Mouse (Mus musculus) spleen, adult 2 months (tissue): ENCODE data around the gene Nuak1. TPM values are rescaled to one million over a fixed set of nuclear protein-coding genes. Genes with fewer than 3 reads are reported as not detected.

Experiments
- DNase-seq, 2 experiments: peaks; one replicate each; pipeline versions ENCODE4 v3.0.0 to v3.0.0-alpha.2; 2012 to 2021; ENCODE audit warnings: low spot score in 2 of 2, low read depth in 1 of 2
- H3K27ac ChIP-seq: fragments of 200-500 bp; 2 replicates; pipeline ENCODE4 v1.5.1; 2012; ENCODE audit warnings: low read length, inconsistent platforms; ENCODE audit not compliant: insufficient read depth
- H3K27me3 ChIP-seq: fragments of 200-500 bp; 2 replicates; pipeline ENCODE4 v1.6.1; 2012; ENCODE audit warnings: mild to moderate bottlenecking, moderate library complexity, low read length, inconsistent platforms; ENCODE audit not compliant: control insufficient read depth, insufficient read depth
- H3K36me3 ChIP-seq: fragments of 200-500 bp; 2 replicates; pipeline ENCODE4 v1.6.1; 2012; ENCODE audit warnings: mild to moderate bottlenecking, low read length, inconsistent platforms; ENCODE audit not compliant: control insufficient read depth, insufficient read depth
- H3K4me1 ChIP-seq: fragments of 200-500 bp; 2 replicates; pipeline ENCODE4 v1.6.1; 2011; ENCODE audit warnings: inconsistent platforms; ENCODE audit not compliant: control insufficient read depth, insufficient read depth, insufficient read length
- H3K4me3 ChIP-seq: fragments of 200-500 bp; 2 replicates; pipeline ENCODE4 v1.5.1; 2011; ENCODE audit warnings: mild to moderate bottlenecking, inconsistent platforms; ENCODE audit not compliant: insufficient read depth, insufficient read length; ENCODE audit errors: extremely low read depth
- CTCF ChIP-seq: fragments of 200-500 bp; IDR thresholded peaks from 2 replicates; pipeline ENCODE4 v1.5.1; 2011; ENCODE audit warnings: mild to moderate bottlenecking, inconsistent platforms; ENCODE audit not compliant: insufficient read depth, insufficient read length, insufficient replicate concordance; ENCODE audit errors: extremely low read depth
- POLR2A ChIP-seq: fragments of 200-500 bp; IDR thresholded peaks from 2 replicates; pipeline ENCODE4 v1.6.1; 2011; ENCODE audit warnings: low read depth, low read length, inconsistent platforms
- WGBS: fragments of 180-500 bp; shearing (Covaris S2); methylation state at CpG from one replicate; pipeline ENCODE4 v1.1.7; 2018; 5-methylcytosine and 5-hydroxymethylcytosine counted together
- polyA plus RNA-seq: library from polyadenylated mRNA; depleted of rRNA; stranded (reverse); fragments of >200 nt; gene quantifications from 2 replicates; pipeline ENCODE4 v1.2.3, GENCODE M21; 2012

Gene Nuak1
- polyA plus RNA-seq, 1 experiment: 7.0 TPM

DNA sequence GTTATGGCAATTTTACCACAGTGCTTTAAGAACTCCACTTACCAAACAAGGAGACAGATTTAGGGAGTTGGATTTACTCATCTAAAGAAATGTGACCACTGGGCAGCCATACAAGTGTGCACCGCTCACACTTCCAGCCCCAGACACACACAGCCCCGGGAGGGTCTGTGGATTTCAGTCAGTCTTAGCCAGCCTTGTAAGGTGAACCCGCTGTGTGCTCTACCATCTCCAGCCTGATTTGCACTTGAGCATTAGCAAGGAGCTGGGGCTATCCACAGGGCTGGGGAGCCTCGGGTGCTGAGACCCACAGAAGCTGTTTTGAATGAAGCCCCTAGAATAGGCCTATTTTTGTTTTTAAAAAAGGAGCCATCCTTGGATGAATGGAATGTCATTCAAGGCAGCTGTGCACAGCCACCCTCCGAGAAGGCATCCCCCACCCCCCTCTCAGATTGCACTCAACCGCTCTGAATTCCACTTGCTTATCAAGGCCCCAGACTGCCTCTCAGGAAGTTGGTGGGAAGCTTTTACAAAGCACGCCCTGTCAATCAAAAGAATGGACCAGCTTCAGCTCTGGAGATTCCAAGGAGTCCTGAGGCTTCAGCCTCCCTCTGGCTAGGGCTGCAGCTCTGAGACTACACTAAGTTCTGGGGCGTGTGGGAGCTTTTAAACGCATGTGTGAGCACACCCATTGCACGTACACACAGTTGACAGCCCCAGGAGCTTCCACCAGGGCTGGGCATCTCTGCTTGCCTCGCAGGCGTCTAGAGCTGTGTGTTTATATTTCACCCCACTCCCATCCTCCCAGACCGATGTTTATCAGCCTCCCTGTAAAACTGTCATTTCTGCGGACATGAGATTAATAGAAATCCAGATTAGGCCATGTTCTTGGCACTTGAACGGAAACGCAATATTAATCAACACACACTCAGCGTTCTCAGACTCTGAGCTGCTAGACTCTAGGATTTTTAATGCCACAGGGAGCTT lies 57.2 kb downstream of the Nuak1 start:
- Histone ChIP-seq H3K4me3 (no peak overlapping the region), H3K27ac (no peak overlapping the region), H3K4me1 (peaks cover 34% of the 10 kb centered on the region; the same call in 1 of the 2 replicates), H3K36me3 (no peaks in the 10 kb centered on the region), H3K27me3 (no peaks in the 10 kb centered on the region)
- no peak for DNase-seq
- 36% methylated on average over 17 of the region's 17 CpGs for WGBS
- no peak for TF ChIP-seq CTCF
- TF ChIP-seq POLR2A: no peak

- TF ChIP-seq CTCF: no peak
- TF ChIP-seq POLR2A: no peak
- H3K27me3 ChIP-seq: no peaks in the 10 kb centered on the region
- 93% methylated on average over 2 of the region's 2 CpGs for WGBS
- no peaks in the 10 kb centered on the region for H3K36me3 ChIP-seq
- no peak overlapping the region for H3K27ac ChIP-seq
- H3K4me3 ChIP-seq: no peak overlapping the region
- DNase-seq: no peak
- H3K4me1 ChIP-seq: peaks cover 19% of the 10 kb centered on the region; the same call in 1 of the 2 replicates
Observed at GRCm38 (mm10) chr10:84381276-84381798, 59.1 kb downstream of the Nuak1 start.

- Histone ChIP-seq H3K4me1 (0 out of 2 replicates have a peak, but pooled peaks cover under 1% of the 10 kb centered on the region), H3K36me3 (no peaks in the 10 kb centered on the region), H3K4me3 (no peak overlapping the region), H3K27ac (no peak overlapping the region), H3K27me3 (no peaks in the 10 kb centered on the region)
- 93% methylated on average over 1 of the region's 1 CpGs for WGBS
- DNase-seq: no peak
- TF ChIP-seq CTCF: no peak
Observed at GRCm38 (mm10) chr10:84379366-84379765, 61.0 kb downstream of the Nuak1 start.

- H3K36me3 ChIP-seq: no peaks in the 10 kb centered on the region
- DNase-seq: no peak
- no peaks in the 10 kb centered on the region for H3K4me1 ChIP-seq
- TF ChIP-seq CTCF (no peak), POLR2A (no peak)
- no peaks in the 10 kb centered on the region for H3K27me3 ChIP-seq
- no peak overlapping the region for H3K4me3 ChIP-seq
- WGBS: 83% methylated on average over 11 of the region's 11 CpGs
- no peak overlapping the region for H3K27ac ChIP-seq
Observed at GRCm38 (mm10) chr10:84377956-84378355, 62.4 kb downstream of the Nuak1 start.

- 85% methylated on average over 5 of the region's 5 CpGs for WGBS
- H3K36me3 ChIP-seq: no peaks in the 10 kb centered on the region
- TF ChIP-seq CTCF (no peak), POLR2A (no peak)
- H3K4me3 ChIP-seq: no peak overlapping the region
- H3K27ac ChIP-seq: no peak overlapping the region
- DNase-seq: no peak
- H3K27me3 ChIP-seq: no peaks in the 10 kb centered on the region
- H3K4me1 ChIP-seq: no peaks in the 10 kb centered on the region
Observed at GRCm38 (mm10) chr10:84376346-84376745, 64.1 kb downstream of the Nuak1 start.

DNA sequence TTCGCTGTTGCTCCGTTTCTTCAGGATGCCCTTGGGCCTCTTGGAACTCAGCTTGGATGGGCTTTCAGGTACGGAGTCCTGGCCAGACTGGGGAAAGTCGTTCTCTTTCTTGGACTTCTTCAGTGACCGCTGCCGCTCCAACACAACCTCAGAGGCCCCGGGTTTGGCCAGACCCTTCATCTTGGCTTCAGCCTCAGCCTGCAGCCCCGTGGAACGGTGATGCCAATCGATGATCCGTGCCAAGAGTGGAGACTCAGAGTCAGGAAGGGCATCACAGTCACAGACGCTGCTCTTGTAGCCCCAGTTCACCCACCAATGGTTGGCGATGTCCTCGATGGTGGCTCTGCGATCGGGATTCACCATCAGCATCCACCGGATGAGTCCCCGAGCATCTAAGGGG lies 65.4 kb downstream of the Nuak1 start:
- no peak for TF ChIP-seq POLR2A
- TF ChIP-seq CTCF: no peak
- no peak for DNase-seq
- no peaks in the 10 kb centered on the region for H3K27me3 ChIP-seq
- no peaks in the 10 kb centered on the region for H3K36me3 ChIP-seq
- H3K4me1 ChIP-seq: no peaks in the 10 kb centered on the region
- no peak overlapping the region for H3K4me3 ChIP-seq
- WGBS: 92% methylated on average over 18 of the region's 18 CpGs
- no peak overlapping the region for H3K27ac ChIP-seq

DNA sequence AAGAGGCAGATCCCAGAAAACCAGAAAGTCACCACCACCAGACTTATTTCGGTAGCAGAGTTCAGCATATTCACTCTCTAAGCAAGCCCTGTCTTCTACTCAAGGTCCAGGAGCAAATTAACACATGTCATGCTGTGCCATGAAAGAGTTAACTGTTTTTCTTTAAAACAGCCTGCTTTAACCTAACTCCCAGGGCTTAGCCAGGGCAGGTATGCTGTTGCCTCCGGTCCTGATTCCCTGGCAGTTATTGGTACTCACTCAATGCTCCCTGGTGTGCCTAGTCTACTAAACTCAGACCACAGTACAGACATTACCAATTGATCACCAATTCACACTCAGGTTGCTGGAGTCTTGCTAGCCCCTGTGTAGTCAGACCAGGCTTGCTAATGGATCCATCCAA lies 66.9 kb downstream of the Nuak1 start:
- H3K27ac ChIP-seq: no peak overlapping the region
- H3K4me1 ChIP-seq: no peaks in the 10 kb centered on the region
- WGBS: 93% methylated on average over 2 of the region's 2 CpGs
- TF ChIP-seq CTCF: no peak
- TF ChIP-seq POLR2A: no peak
- no peaks in the 10 kb centered on the region for H3K36me3 ChIP-seq
- H3K27me3 ChIP-seq: no peaks in the 10 kb centered on the region
- no peak overlapping the region for H3K4me3 ChIP-seq
- no peak for DNase-seq
